Mouse (Mus musculus) liver, embryonic 14.5 days (tissue): Measurements from ENCODE around the gene Yipf3. TPM values are rescaled to one million over a fixed set of nuclear protein-coding genes. Genes with fewer than 3 reads are reported as not detected.

Source experiments
- ATAC-seq: fragments of 200-750 bp; cut with Nextera tagmentation; 2 replicates; pipeline ENCODE4 v1.8.0; 2017; ENCODE audit warnings: moderate number of reproducible peaks, mild to moderate bottlenecking, moderate library complexity; ENCODE audit not compliant: insufficient read depth
- DNase-seq, 3 experiments: peaks; one replicate each; pipeline ENCODE4 v3.0.0-alpha.2; 2012 to 2013; ENCODE audit warnings: low read depth in 3 of 3, low spot score in 3 of 3
- H3K27ac ChIP-seq: fragments of 300-500 bp; sonication (generic); 2 replicates; pipeline ENCODE4 v1.5.1; 2014; ENCODE audit warnings: moderate library complexity, mild to moderate bottlenecking, control low read depth, inconsistent platforms
- H3K27me3 ChIP-seq: fragments of 300-500 bp; sonication (generic); 2 replicates; pipeline ENCODE4 v1.6.1; 2014; ENCODE audit warnings: mild to moderate bottlenecking, low read length, moderate library complexity; ENCODE audit not compliant: control insufficient read depth, insufficient read depth
- H3K36me3 ChIP-seq: fragments of 300-500 bp; sonication (generic); replicated peaks from 2 replicates; pipeline ENCODE4 v1.6.1; 2014; ENCODE audit warnings: low read depth; ENCODE audit not compliant: control insufficient read depth, insufficient read depth
- H3K4me1 ChIP-seq, 2 experiments: fragments of 200-500 bp in 1 of 2; fragments of 300-500 bp in 1 of 2; sonication (generic) in 1 of 2; replicated peaks; 2 replicates each; pipeline ENCODE4 v1.6.1; 2012 to 2014; ENCODE audit warnings: antibody characterized with exemption in 1 of 2, inconsistent platforms in 1 of 2, low read length in 1 of 2; ENCODE audit not compliant: control insufficient read depth in 2 of 2, insufficient read depth in 2 of 2
- H3K4me2 ChIP-seq: fragments of 300-500 bp; sonication (generic); 2 replicates; pipeline ENCODE4 v1.6.1; 2014; ENCODE audit warnings: low read depth, mild to moderate bottlenecking, control low read depth, moderate library complexity
- H3K4me3 ChIP-seq, 2 experiments: fragments of 200-500 bp in 1 of 2; fragments of 300-500 bp in 1 of 2; sonication (generic) in 1 of 2; 2 replicates each; pipeline ENCODE4 v1.5.1; 2012 to 2014; ENCODE audit warnings: low read depth in 2 of 2, low read length in 2 of 2, mild to moderate bottlenecking in 2 of 2, control low read depth in 1 of 2, inconsistent platforms in 1 of 2, moderate library complexity in 1 of 2; ENCODE audit not compliant: insufficient read depth in 1 of 2
- H3K9ac ChIP-seq: fragments of 300-500 bp; sonication (generic); replicated peaks from 2 replicates; pipeline ENCODE4 v1.6.1; 2014; ENCODE audit warnings: mild to moderate bottlenecking, control low read depth, moderate library complexity
- H3K9me3 ChIP-seq: fragments of 300-500 bp; sonication (generic); 2 replicates; pipeline ENCODE4 v1.6.1; 2016; ENCODE audit warnings: low read length, mixed read lengths; ENCODE audit not compliant: control insufficient read depth
- CTCF ChIP-seq: IDR thresholded peaks from 2 replicates; pipeline ENCODE4 v1.5.1; 2016; ENCODE audit warnings: antibody characterized with exemption, low read depth, control low read depth
- EP300 ChIP-seq: IDR thresholded peaks from 2 replicates; pipeline ENCODE4 v1.6.1; 2016; ENCODE audit warnings: antibody characterized with exemption, low read depth
- WGBS: fragments of 180-500 bp; shearing (Covaris S2); extraction: QIAGEN DNeasy Blood & Tissue Kit; methylation state at CpG from one replicate; pipeline ENCODE4 v1.1.7; 2014; ENCODE audit not compliant: insufficient replicate concordance; 5-methylcytosine and 5-hydroxymethylcytosine counted together
- polyA plus RNA-seq, 2 experiments: library from polyadenylated mRNA; depleted of rRNA in 1 of 2; stranded (reverse) in 1 of 2; unstranded in 1 of 2; fragments of >200 nt; fragmentation: Nextera tagmentation in 1 of 2; extraction: Ambion mirVana in 1 of 2; gene quantifications; 2 replicates each; pipeline versions ENCODE4 v1.2.1 to v1.2.3; 2012 to 2014

Gene Yipf3
- polyA plus RNA-seq, 2 experiments = 22.4 to 38.1 TPM

- H3K4me3 ChIP-seq = no peak overlapping the region
- 50% methylated on average over 11 of the region's 11 CpGs for WGBS
- no peak for ATAC-seq
- H3K4me2 ChIP-seq = no peak overlapping the region
- H3K9me3 ChIP-seq = no peaks in the 10 kb centered on the region
- H3K27ac ChIP-seq = no peak overlapping the region
- H3K4me1 ChIP-seq = peaks cover 0 to 6% of the 10 kb centered on the region in 2 experiments; a peak in 2 of 4 replicates
- TF ChIP-seq CTCF (no peak), EP300 (no peak)
- H3K9ac ChIP-seq = no peak overlapping the region
- DNase-seq = no peak
- H3K27me3 ChIP-seq = no peaks in the 10 kb centered on the region; the same call in 1 of the 2 replicates
- no peaks in the 10 kb centered on the region for H3K36me3 ChIP-seq
Measured at GRCm38 (mm10) chr17:46287678-46288095, 39.8 kb downstream of the Yipf3 start.

DNA sequence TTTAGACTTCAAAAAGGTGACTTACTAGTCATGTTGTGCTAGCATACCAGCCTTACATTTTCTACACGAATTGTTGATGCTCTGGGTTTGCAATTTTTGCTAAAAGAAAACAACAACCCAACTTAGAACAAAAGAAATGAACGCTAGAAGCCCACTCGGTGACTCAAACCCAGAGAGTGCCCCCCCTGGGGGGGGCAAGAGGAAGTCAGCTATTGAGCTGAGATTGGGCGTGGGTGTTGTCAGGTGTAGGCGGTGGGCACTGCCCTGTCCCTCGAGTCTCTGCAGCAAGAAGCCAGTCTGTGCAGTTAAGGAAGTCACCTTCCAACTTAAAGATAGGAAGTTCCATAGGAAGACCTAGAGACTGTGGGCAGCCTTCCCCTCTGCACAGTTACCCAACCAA, 48.7 kb downstream of the Yipf3 start:
- no peak for TF ChIP-seq EP300
- no peak for TF ChIP-seq CTCF
- Histone ChIP-seq H3K9ac (no peak overlapping the region), H3K36me3 (no peaks in the 10 kb centered on the region), H3K27ac (no peak overlapping the region), H3K4me3 (no peak overlapping the region), H3K27me3 (peaks cover 46% of the 10 kb centered on the region), H3K9me3 (no peaks in the 10 kb centered on the region), H3K4me1 (no peaks in the 10 kb centered on the region), H3K4me2 (no peak overlapping the region)
- DNase-seq = no peak
- ATAC-seq = no peak
- WGBS = 26% methylated on average over 6 of the region's 6 CpGs

DNA sequence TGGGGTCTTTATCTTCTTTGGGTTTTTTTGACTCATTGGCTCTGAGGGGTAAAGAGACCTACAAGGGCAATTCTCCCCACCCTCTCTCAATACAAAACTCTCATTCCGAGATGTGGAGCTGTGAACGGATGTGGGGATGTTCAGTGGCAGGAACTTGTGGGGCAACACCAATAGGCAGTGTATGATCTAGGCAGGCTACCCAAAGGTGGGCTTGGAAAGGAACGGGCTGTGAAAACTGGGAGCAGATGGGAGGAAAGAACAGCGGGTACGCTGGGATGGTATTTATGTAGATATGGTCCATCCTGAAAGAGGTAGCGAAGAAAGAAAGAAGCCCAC, 49.1 kb downstream of the Yipf3 start:
- WGBS = 6% methylated on average over 6 of the region's 6 CpGs
- ATAC-seq (no peak), DNase-seq (no peak)
- H3K4me2 ChIP-seq = peak overlapping the region; percentile 64
- no peaks in the 10 kb centered on the region for H3K4me1 ChIP-seq
- H3K4me3 ChIP-seq = peak overlapping the region in 1 of 2 experiments; percentile 43; a peak in 2 of 4 replicates
- H3K27me3 ChIP-seq = peaks cover 46% of the 10 kb centered on the region
- no peaks in the 10 kb centered on the region for H3K9me3 ChIP-seq
- TF ChIP-seq EP300 (no peak), CTCF (no peak)
- H3K36me3 ChIP-seq = no peaks in the 10 kb centered on the region
- no peak overlapping the region for H3K27ac ChIP-seq
- H3K9ac ChIP-seq = no peak overlapping the region

DNA sequence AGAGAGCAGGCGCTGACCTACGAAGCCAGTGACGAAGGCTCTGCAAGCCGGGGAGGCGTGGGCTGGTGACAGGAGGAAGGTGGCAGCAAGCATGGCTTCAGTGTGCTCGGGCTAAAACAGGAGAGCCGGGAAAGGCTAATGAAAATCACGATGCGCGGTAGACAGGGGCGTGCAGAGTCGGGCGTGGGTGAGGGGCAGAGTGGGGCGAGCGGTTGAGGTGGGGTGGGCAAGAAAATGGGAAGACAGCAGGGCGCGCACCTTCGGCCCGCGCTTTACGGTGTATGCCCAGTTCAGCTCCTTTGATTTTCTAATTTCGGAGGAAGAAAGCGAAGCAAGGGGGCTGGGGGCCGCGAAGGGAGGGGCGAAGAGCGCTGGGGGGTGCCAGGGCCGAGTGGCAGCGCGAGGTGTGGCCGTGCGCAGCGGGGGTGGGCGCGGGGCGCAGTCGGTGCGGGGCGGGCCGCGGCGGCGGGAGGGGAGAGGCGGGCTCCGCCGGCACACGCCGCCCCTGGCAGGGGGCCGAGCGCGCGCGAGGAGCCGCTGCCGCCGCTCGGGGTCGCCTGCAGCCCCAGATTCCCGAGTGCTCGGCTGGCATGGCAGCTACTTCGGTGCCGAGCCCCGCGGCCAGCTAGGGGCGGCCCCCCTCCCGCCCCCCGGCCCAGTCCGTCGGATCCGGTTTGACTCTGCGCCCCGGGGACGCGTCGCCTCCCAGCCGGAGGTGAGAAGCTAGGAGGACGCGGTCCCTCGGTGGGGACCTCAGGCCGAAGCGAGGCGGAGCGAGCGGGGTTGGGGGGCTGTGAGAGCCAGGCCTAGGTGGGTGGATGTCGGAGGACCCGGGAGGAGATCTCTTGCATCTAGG, 49.7 kb downstream of the Yipf3 start, which contains the start of gene Dlk2:
Gene Dlk2, plus strand, starts transcription at position 58 of the 856 bp plus-strand sequence.
- DNase-seq (no peak), ATAC-seq (no peak)
- no peaks in the 10 kb centered on the region for H3K36me3 ChIP-seq
- peak within 1 kb of the TSS; percentile 64 for H3K4me2 ChIP-seq
- peak within 1 kb of the TSS; percentile 21 to 43; a peak in 3 of 4 replicates for H3K4me3 ChIP-seq
- no peaks in the 10 kb centered on the region for H3K9me3 ChIP-seq
- no peak within 1 kb of the TSS for H3K27ac ChIP-seq
- WGBS = under 1% methylated on average over 71 of the region's 86 CpGs
- peaks cover 46% of the 10 kb centered on the region for H3K27me3 ChIP-seq
- H3K4me1 ChIP-seq = no peaks in the 10 kb centered on the region
- TF ChIP-seq CTCF = no peak
- TF ChIP-seq EP300 = no peak
- H3K9ac ChIP-seq = no peak within 1 kb of the TSS

- ATAC-seq (peak; percentile 41; the same call in 1 of the 2 replicates), DNase-seq (peak; percentile 31 to 33 (median 33))
- peak overlapping the region; percentile 64 for H3K4me2 ChIP-seq
- H3K4me1 ChIP-seq = no peaks in the 10 kb centered on the region
- H3K36me3 ChIP-seq = no peaks in the 10 kb centered on the region
- H3K4me3 ChIP-seq = peak overlapping the region; percentile 21 to 43; a peak in 2 of 4 replicates
- H3K9ac ChIP-seq = no peak overlapping the region
- no peak overlapping the region for H3K27ac ChIP-seq
- TF ChIP-seq EP300 = no peak
- peak; percentile 91 for TF ChIP-seq CTCF
- H3K9me3 ChIP-seq = no peaks in the 10 kb centered on the region
- under 1% methylated on average over 45 of the region's 48 CpGs for WGBS
- H3K27me3 ChIP-seq = peaks cover 46% of the 10 kb centered on the region
Measured at GRCm38 (mm10) chr17:46298220-46298913, 50.5 kb downstream of the Yipf3 start.
